Mouse (Mus musculus) thymus, postnatal 14 days (tissue): ENCODE data around the gene D930020B18Rik.

ENCODE experiments used
- DNase-seq: peaks from one replicate; pipeline ENCODE4 v3.0.0; 2021

The D930020B18Rik gene

DNA sequence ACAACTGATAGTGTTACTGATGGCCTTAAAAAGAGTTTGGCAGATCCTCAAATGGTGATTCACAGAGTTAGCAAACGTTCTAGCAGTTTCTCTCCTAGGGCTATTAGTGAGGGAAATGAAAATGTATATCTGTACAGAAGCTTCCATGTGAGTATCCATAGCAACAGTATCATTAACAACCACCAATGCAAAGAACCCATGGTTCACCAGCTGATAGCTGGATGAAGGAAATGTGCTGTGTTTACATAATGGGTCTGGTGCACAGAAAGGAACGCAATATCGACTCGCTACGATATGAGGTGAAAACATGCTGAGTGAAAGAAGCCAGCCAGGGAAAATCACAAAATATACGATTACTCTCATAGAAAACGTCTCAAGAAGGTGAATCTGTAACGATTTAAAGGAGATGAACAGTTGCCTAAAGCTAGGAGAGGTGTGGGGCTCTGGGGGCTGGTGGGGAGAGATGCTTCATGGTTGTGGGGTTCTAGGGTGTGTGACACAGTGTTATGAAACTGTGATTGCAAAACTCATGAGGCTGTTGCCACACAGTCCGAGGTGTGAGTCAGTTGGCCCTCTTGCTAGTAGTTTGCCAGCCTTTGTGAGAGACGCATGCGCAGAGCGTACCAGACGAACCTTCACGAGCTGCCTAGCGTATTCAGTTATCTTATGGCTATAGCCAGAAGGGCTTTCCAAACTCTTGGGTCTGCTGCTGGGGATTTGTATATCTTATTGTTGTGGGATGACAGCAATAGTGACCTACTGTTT lies 64.2 kb downstream of the D930020B18Rik start:
- DNase-seq, result no peak

GRCm38 (mm10) chr10:121716862-121717261 lies 75.5 kb downstream of the D930020B18Rik start:
- DNase-seq, result no peak

DNA sequence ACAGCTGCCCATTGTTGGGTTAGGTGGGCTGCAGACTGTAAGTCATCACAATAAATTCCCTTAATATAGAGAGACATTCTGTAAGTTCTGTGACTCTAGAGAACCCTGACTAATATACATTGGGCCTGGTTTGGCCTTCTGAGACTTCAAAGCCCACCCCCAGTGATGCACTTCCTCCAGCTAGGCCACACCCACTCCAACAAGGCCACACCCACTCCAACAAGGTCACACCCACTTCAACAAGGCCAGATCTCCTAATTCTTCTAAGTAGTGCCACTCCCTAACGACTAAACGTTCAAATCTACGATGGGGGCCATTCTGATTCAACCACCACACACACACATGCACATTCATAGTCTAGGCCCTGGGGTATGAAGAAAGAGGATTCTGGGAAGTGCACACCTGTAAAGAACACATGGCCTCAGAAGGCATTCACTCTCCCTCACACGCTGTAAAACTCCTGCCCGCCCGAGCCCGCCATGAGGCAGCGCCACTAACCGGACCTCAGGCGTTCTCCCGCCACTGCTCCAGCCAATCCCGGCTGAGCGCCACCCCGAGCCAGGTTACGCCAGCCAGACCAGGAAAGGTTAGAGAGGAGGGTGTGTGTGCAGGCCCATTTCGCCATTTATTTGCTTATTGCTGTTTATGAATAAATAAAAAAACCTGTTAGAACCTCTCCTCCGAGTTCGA lies 77.7 kb downstream of the D930020B18Rik start:
- no peak for DNase-seq

DNA sequence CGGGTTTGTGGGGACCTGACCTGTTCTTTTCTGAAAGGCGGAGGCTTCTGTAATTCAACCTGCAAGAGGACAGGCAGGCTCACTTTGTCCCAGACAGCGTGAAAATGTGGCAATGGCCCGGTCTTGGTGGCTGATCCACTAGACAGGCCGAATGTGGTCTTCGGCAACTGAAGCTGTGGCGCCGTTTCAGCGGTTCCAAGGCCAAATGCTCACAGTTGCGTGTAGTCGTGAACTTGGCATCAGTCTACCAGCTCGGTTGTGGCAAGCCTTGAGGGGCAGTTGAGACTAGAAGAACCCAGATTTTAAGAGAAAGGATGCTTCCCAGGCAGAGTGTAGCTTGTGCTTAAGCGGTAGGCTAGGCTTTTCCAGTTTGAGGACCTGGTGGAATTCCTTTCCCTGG lies 79.3 kb downstream of the D930020B18Rik start:
- DNase-seq, result no peak

GRCm38 (mm10) chr10:121726505-121726904 lies 85.1 kb downstream of the D930020B18Rik start:
- no peak for DNase-seq

GRCm38 (mm10) chr10:121727151-121727550 lies 85.8 kb downstream of the D930020B18Rik start:
- DNase-seq, result no peak

DNA sequence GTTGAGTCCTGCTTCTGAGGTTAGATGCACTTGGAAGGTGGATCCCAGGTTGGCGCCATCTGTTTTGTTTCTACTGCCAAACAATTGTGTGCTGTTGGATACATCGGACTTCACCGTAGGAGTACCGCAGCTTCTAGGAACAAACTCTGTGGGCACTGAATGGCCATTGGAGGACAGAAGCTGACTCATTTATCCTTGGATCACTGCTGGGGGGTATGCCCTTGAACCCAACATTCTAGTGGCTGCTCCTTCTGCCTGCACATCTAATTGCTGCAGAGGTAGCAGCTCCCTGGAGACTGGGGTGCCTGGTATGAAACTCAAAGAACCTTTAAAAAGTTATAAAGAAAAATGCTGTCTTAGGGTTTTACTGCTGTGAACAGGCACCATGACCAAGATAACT lies 86.8 kb downstream of the D930020B18Rik start:
- DNase-seq, result no peak

DNA sequence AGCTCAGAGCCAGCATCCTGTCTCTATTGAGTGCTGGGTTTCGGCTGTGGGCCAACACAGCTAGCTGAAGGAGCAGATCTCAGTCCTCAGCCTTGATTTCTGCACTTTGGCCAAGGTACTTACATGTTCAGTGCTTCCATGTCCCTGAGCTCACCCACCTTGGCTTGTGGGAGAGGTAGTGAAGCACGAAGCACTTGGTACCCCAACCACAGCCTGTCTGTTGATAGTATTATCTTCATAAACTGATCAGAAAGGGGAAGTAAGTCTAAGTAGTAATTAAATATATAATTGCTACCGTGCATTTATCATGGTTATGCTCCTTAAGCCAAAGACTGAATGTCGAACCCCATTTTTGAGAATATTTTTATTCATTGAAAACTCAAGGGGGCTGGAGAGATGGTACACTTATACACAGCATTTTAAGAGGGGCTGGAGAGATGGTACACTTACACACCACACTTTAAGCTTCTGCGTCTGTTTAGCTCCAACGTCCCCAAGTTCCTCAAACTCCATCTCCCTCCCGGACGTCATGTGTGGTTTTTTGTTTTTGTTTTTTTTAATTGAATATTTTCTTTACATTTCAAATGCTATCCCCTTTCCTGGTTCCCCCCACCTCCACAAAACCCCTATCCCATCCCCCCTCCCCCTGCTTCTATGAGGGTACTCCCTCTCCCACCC lies 89.8 kb downstream of the D930020B18Rik start:
- no peak for DNase-seq

DNA sequence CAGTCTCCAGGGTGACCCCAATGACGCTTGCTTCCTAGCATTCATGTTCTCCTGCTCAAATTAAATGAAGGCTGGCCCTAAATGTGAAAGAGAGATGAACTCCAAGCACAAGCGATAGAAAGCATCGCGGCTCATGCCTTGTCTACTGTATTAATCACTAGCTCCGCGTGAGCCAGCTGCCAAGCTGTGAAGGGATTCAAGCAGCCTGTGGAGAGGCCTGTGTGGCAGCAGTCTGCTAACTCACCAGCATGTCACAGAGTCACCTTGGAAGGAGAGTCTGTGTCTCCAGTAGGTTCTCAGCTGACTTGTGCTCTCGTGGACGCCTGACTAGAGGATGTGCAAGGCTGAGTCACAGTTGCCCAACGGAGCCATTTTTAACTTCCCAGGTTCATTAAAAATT lies 91.2 kb downstream of the D930020B18Rik start:
- DNase-seq, result no peak

DNA sequence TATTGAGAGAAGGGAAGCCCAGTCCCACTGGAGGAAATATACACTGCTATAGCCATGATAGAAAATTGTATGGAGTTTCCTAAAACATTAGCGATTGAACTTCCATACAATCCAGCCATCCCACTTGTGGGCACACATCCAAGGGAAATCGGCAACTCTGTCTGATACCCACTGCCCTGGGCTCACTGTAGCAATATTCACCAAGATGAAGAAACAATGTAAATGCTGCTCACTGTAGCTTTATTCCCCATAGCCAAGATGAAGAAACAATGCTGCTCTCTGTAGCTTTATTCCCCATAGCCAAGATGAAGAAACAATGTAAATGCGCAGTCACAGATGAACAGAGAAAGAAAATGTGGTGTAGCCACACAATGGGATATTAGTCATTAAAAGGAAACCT lies 95.9 kb downstream of the D930020B18Rik start:
- DNase-seq, result no peak

DNA sequence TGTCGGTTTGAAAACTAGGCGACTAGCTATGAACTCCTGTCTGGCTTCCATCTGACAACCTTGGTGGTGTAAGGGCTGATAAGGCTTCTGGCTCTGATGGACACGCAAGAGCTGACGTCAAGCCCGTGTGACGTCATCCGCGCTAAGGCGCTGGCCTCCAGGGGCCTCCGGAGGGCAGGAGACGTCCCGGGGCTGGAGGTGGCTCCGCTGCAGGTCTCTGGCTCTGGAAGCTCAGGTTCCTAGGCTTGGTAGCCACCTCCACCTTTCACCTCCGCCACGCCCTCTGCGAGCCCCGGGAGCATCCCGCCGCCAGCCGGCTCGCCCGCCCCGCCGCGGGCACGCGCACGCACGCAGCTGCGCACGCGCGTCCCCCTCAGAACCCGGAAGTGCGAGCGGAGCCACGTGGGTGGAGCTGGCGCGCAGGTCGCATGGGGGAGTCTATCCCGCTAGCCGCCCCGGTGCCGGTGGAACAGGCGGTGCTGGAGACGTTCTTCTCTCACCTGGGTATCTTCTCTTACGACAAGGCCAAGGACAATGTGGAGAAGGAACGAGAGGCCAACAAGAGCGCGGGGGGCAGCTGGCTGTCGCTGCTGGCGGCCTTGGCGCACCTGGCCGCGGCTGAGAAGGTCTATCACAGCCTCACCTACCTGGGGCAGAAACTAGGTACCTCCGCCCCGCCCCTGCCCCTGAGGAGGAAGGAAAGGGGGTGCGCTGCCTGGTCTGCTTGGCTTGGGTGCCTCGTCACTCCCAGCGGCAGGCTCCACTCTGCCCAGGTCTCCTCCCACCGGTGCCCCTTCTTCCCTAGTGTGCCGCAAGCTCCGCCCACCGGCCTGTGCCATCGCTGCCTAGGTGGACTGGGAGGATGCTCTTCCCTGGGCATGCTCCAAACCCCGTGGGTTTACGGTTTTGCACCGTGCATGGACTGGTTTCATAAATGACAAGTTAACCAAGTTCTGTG lies 98.4 kb downstream of the D930020B18Rik start, which contains the start of gene BC048403:
Gene BC048403 (plus strand): TSS at position 390 of the 958 bp plus-strand sequence.
- DNase-seq, result peak; percentile 91

DNA sequence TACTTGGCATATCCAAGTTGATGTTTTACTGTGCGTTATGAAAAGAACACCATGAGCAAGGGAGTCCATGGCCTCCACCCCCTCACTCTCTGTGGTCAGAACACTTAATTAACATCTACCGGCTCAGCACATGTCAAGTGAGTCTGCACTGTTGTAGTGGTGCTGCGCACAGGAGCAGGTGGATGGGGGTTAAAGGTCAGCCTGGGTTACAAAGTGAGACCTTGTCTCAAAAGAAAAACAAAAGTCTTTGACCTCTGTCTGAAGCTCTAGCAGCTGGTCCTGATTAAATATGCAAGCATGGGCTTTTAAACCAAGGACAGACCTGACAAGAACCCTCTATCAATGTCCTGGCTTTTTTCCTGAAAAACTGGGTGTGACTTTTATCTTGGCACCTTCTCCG lies 100.9 kb downstream of the D930020B18Rik start:
- DNase-seq, result no peak
